Mouse (Mus musculus) CH12.LX (cell line): ENCODE data around the gene Rplp1.

Experiments
- BHLHE40 ChIP-seq: IDR thresholded peaks from 2 replicates; pipeline ENCODE4 v1.6.1; 2011; ENCODE audit warnings: mild to moderate bottlenecking, low read depth, low read length, improper control_type of control experiment
- CHD2 ChIP-seq: IDR thresholded peaks from 2 replicates; pipeline ENCODE4 v1.6.1; 2011; ENCODE audit warnings: low read length, improper control_type of control experiment
- CTCF ChIP-seq, 2 experiments: IDR thresholded peaks in 1 of 2; conservative IDR thresholded peaks in 1 of 2; 2 replicates each; pipeline ENCODE4 v1.5.1; 2011 to 2012; ENCODE audit warnings: low read depth in 2 of 2, low read length in 2 of 2, improper control_type of control experiment in 1 of 2, inconsistent platforms in 1 of 2, mild to moderate bottlenecking in 1 of 2, moderate library complexity in 1 of 2
- EP300 ChIP-seq: IDR thresholded peaks from 2 replicates; pipeline ENCODE4 v1.6.1; 2011; ENCODE audit warnings: low read length, improper control_type of control experiment
- MEF2A ChIP-seq: IDR thresholded peaks from 2 replicates; pipeline ENCODE4 v1.6.1; 2014; ENCODE audit warnings: low read depth, mild to moderate bottlenecking, inconsistent platforms, low read length, improper control_type of control experiment, borderline replicate concordance
- NELFE ChIP-seq: IDR thresholded peaks from 2 replicates; pipeline ENCODE4 v1.6.1; 2011; ENCODE audit warnings: low read depth, low read length, improper control_type of control experiment
- POLR2A ChIP-seq: IDR thresholded peaks from 2 replicates; pipeline ENCODE4 v1.6.1; 2011; ENCODE audit warnings: low read depth, mild to moderate bottlenecking, improper control_type of control experiment, low read length
- POLR2AphosphoS2 ChIP-seq: IDR thresholded peaks from 2 replicates; pipeline ENCODE4 v1.6.1; 2011; ENCODE audit warnings: low read depth, low read length, improper control_type of control experiment
- SMC3 ChIP-seq: IDR thresholded peaks from 2 replicates; pipeline ENCODE4 v1.6.1; 2011; ENCODE audit warnings: low read depth, low read length, improper control_type of control experiment
- TCF12 ChIP-seq: IDR thresholded peaks from 2 replicates; pipeline ENCODE4 v1.6.1; 2014; ENCODE audit warnings: low read depth, mild to moderate bottlenecking, inconsistent platforms, low read length, improper control_type of control experiment
- ZKSCAN1 ChIP-seq: IDR thresholded peaks from 2 replicates; pipeline ENCODE4 v1.6.1; 2012; ENCODE audit warnings: low read depth, inconsistent platforms, low read length, improper control_type of control experiment, borderline replicate concordance
- ZNF384 ChIP-seq: IDR thresholded peaks from 2 replicates; pipeline ENCODE4 v1.6.1; 2012; ENCODE audit warnings: low read depth, low read length, improper control_type of control experiment, inconsistent platforms

GRCm38 (mm10) chr9:61884936-61885335 lies 29.4 kb downstream of the Rplp1 start:
- TF ChIP-seq EP300 (no peak), BHLHE40 (no peak), TCF12 (no peak), MEF2A (no peak), ZNF384 (no peak), CHD2 (no peak), SMC3 (no peak), CTCF (conservative IDR thresholded peaks at IDR 0.05 in 1 of 2, IDR thresholded peaks at IDR 0.05 in 1 of 2; ENCODE audit: low read depth in 2 of 2, low read length in 2 of 2) (no peak), NELFE (no peak), ZKSCAN1 (no peak), POLR2AphosphoS2 (no peak), POLR2A (no peak)
